Mouse (Mus musculus) thymus, adult 2 months (tissue): ENCODE measurements around the gene Ckap5.

Experiments used
- CTCF ChIP-seq: fragments of 200-500 bp; IDR thresholded peaks from 2 replicates; pipeline ENCODE4 v1.5.1; 2012; ENCODE audit warnings: mild to moderate bottlenecking, control low read depth, low read length, moderate library complexity, borderline replicate concordance; ENCODE audit not compliant: control insufficient read depth, poor library complexity, insufficient read depth; ENCODE audit errors: extremely low read depth
- POLR2A ChIP-seq: fragments of 200-500 bp; IDR thresholded peaks from 2 replicates; pipeline ENCODE4 v1.6.1; 2012; ENCODE audit warnings: mild to moderate bottlenecking, low read length, control low read depth, moderate library complexity; ENCODE audit not compliant: control insufficient read depth, poor library complexity, insufficient read depth; ENCODE audit errors: extremely low read depth

- TF ChIP-seq POLR2A (no peak), CTCF (no peak)
Measured at GRCm38 (mm10) chr2:91666386-91666910, 139.9 kb downstream of the Ckap5 start.
